Mouse (Mus musculus) heart, postnatal 0 days (tissue): ENCODE measurements around the gene Acat1. TPM values are rescaled to one million over a fixed set of nuclear protein-coding genes. Genes with fewer than 3 reads are reported as not detected.

Experiments
- ATAC-seq: fragments of 200-750 bp; cut with Nextera tagmentation; 2 replicates; pipeline ENCODE4 v1.8.0; 2017; ENCODE audit warnings: low read depth, moderate number of reproducible peaks, moderate library complexity; ENCODE audit not compliant: insufficient read depth
- DNase-seq: peaks from one replicate; pipeline ENCODE4 v3.0.0-alpha.2; 2016; ENCODE audit warnings: low spot score
- H3K27ac ChIP-seq: fragments of 300-500 bp; sonication (generic); 2 replicates; pipeline ENCODE4 v1.5.1; 2014; ENCODE audit warnings: low read depth, mild to moderate bottlenecking
- H3K27me3 ChIP-seq: fragments of 300-500 bp; sonication (generic); 2 replicates; pipeline ENCODE4 v1.6.1; 2014; ENCODE audit warnings: low read length, mixed read lengths; ENCODE audit not compliant: control insufficient read depth, insufficient read depth
- H3K36me3 ChIP-seq: fragments of 300-500 bp; sonication (generic); replicated peaks from 2 replicates; pipeline ENCODE4 v1.6.1; 2014; ENCODE audit warnings: low read length, mixed read lengths; ENCODE audit not compliant: control insufficient read depth, insufficient read depth
- H3K4me1 ChIP-seq: fragments of 300-500 bp; sonication (generic); 2 replicates; pipeline ENCODE4 v1.6.1; 2014; ENCODE audit warnings: antibody characterized with exemption; ENCODE audit not compliant: control insufficient read depth, insufficient read depth
- H3K4me2 ChIP-seq: fragments of 300-500 bp; sonication (generic); 2 replicates; pipeline ENCODE4 v1.6.1; 2014; ENCODE audit warnings: low read depth, mild to moderate bottlenecking, low read length, moderate library complexity
- H3K4me3 ChIP-seq: fragments of 300-500 bp; sonication (generic); 2 replicates; pipeline ENCODE4 v1.5.1; 2014; ENCODE audit warnings: low read depth, low read length
- H3K9ac ChIP-seq: fragments of 300-500 bp; sonication (generic); replicated peaks from 2 replicates; pipeline ENCODE4 v1.6.1; 2014; ENCODE audit warnings: low read depth, low read length, mixed read lengths
- H3K9me3 ChIP-seq: fragments of 300-500 bp; sonication (generic); replicated peaks from 2 replicates; pipeline ENCODE4 v1.6.1; 2016; ENCODE audit warnings: low read length; ENCODE audit not compliant: control insufficient read depth
- CTCF ChIP-seq: IDR thresholded peaks from 2 replicates; pipeline ENCODE4 v1.5.1; 2016; ENCODE audit warnings: antibody characterized with exemption, control low read depth, low read depth
- EP300 ChIP-seq: IDR thresholded peaks from 2 replicates; pipeline ENCODE4 v1.6.1; 2016; ENCODE audit warnings: antibody characterized with exemption, low read depth
- WGBS: fragments of 180-500 bp; shearing (Covaris S2); extraction: QIAGEN DNeasy Blood & Tissue Kit; methylation state at CpG from one replicate; pipeline ENCODE4 v1.1.7; 2014; 5-methylcytosine and 5-hydroxymethylcytosine counted together
- polyA plus RNA-seq: library from polyadenylated mRNA; unstranded; fragments of >200 nt; fragmentation: Nextera tagmentation; extraction: Ambion mirVana; gene quantifications from 2 replicates; pipeline ENCODE4 v1.2.1, GENCODE M21; 2015
- total RNA-seq: library from RNA; depleted of rRNA; stranded (reverse); fragments of >200 nt; gene quantifications from 2 replicates; pipeline ENCODE4 v1.2.3, GENCODE M21; 2014; ENCODE audit warnings: low replicate concordance; rRNA removed

Acat1 gene
- total and polyA plus RNA-seq, 2 experiments from 2014 or later: 208 to 336 TPM

GRCm38 (mm10) chr9:53535416-53536320, 74.5 kb downstream of the Acat1 start:
- Histone ChIP-seq H3K9me3 (no peaks in the 10 kb centered on the region), H3K9ac (peak overlapping the region; percentile 63), H3K36me3 (peaks cover 8% of the 10 kb centered on the region; the same call in 1 of the 2 replicates), H3K4me3 (peak overlapping the region; percentile 98), H3K27ac (peak overlapping the region; percentile 86), H3K27me3 (no peaks in the 10 kb centered on the region), H3K4me2 (peak overlapping the region; percentile 93), H3K4me1 (peaks cover 17% of the 10 kb centered on the region)
- DNase-seq (no peak), ATAC-seq (no peak)
- 11% methylated on average over 17 of the region's 17 CpGs for WGBS
- TF ChIP-seq CTCF (no peak), EP300 (no peak)

Other genes with a start within 250 kb of the Acat1 start
- 12.3 and 15.0 TPM in 2 replicates for gene Kdelc2, start 226.4 kb downstream of the Acat1 start, total RNA-seq
- gene Kdelc2, start 226.4 kb downstream of the Acat1 start, polyA plus RNA-seq: 14.8 and 15.7 TPM in 2 replicates
- not detected in 2 replicates for gene 4930550C14Rik, start 208.1 kb downstream of the Acat1 start, total RNA-seq
- 0.25 and 0.37 TPM in 2 replicates for gene 4930550C14Rik, start 208.1 kb downstream of the Acat1 start, polyA plus RNA-seq
- 2.9 and 5.3 TPM in 2 replicates for gene Atm, start 73.6 kb downstream of the Acat1 start, total RNA-seq
- gene Atm, start 73.6 kb downstream of the Acat1 start, polyA plus RNA-seq: 2.6 and 3.9 TPM in 2 replicates
- gene Npat, start 73.3 kb downstream of the Acat1 start, total RNA-seq: 5.6 and 7.5 TPM in 2 replicates
- 5.7 TPM in 2 replicates for gene Npat, start 73.3 kb downstream of the Acat1 start, polyA plus RNA-seq
- gene Cul5, start 59.6 kb upstream of the Acat1 start, total RNA-seq: 26.9 and 34.8 TPM in 2 replicates
- gene Cul5, start 59.6 kb upstream of the Acat1 start, polyA plus RNA-seq: 25.9 and 29.7 TPM in 2 replicates
- gene Rab39, start 95.8 kb upstream of the Acat1 start, total RNA-seq: not detected in 2 replicates
- 0.05 TPM in 2 replicates for gene Rab39, start 95.8 kb upstream of the Acat1 start, polyA plus RNA-seq
- gene Slc35f2, start 161.2 kb upstream of the Acat1 start, total RNA-seq: 0.39 TPM in 1 of 2 replicates, not detected in the other
- 0.10 and 0.16 TPM in 2 replicates for gene Slc35f2, start 161.2 kb upstream of the Acat1 start, polyA plus RNA-seq
- 80.1 and 118 TPM in 2 replicates for gene Sln, start 239.8 kb upstream of the Acat1 start, total RNA-seq
- gene Sln, start 239.8 kb upstream of the Acat1 start, polyA plus RNA-seq: 339 and 434 TPM in 2 replicates